Mouse (Mus musculus): ENCODE results near the gene Ddx4. TPM values are rescaled to one million over a fixed set of nuclear protein-coding genes. Genes with fewer than 3 reads are reported as not detected.

Ddx4 gene
- total RNA-seq, 2 experiments from 2014 or later: 2.2 to 2.4 TPM

DNA sequence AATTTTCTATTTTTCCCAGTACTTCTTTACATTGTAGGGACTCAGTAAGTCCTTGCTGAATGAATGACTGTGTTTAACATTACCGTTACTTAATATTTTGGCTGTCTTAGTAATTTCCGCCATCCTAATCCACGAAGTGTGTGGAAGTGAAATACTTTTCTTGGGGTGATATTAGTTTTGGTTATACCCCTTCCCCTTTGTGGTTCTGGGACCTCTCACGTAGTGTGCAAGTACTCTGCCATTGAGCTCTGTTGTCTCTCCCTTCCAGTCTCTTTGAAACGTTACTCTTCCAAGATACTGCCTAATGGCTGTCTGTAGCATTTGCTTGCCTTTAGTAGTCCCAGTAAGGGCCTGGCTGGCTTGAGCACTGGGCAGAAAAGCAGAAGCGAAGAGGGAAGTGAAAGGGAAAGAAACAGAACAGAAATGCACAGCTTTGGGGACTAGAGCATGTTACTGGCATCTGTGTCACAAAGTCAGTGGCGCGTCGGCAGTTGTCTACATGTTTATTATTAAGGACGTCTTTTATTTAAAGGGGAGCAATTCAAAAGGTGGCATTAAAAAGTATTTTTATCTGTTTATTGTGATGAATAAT, 14.3 kb upstream of the Ddx4 start:
- Histone ChIP-seq H3K27ac (no peak overlapping the region), H3K4me3 (no peak overlapping the region)
- DNase-seq (ENCODE audit: extremely low spot score in 1 of 2, low spot score in 2 of 2): no peak
- intact Hi-C loops (cut with DNase I): no loop called here
- TF ChIP-seq CTCF (IDR thresholded peaks at IDR 0.05): no peak

DNA sequence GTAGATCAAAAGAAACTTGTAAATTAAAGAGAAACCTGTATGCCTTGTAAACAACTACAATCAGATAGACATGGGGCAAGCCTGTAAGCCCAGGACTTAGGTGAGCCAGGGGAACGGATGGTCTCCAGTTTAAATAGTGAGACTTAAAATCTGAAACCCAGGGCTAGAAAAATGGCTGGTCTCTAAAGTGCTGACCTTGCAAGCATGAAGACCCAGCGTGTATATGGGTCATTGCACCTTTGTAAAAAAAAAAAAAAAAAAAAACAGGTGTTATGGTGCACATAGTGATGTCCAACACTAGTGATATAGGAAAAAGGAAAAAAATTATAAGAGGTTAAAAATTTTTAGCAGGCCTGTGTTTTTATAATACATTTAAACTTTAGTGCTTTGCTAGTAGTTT, 9.4 kb upstream of the Ddx4 start:
- intact Hi-C loops (cut with DNase I): loop anchor here (5.0 kb wide), 1 partner anchor 141 kb away; the partner anchor contains the start of gene Plpp1
- no peak for TF ChIP-seq CTCF (IDR thresholded peaks at IDR 0.05)
- DNase-seq (ENCODE audit: extremely low spot score in 1 of 2, low spot score in 2 of 2): no peak
- no peak overlapping the region for H3K27ac ChIP-seq
- peak overlapping the region; percentile 71 for H3K4me3 ChIP-seq

DNA sequence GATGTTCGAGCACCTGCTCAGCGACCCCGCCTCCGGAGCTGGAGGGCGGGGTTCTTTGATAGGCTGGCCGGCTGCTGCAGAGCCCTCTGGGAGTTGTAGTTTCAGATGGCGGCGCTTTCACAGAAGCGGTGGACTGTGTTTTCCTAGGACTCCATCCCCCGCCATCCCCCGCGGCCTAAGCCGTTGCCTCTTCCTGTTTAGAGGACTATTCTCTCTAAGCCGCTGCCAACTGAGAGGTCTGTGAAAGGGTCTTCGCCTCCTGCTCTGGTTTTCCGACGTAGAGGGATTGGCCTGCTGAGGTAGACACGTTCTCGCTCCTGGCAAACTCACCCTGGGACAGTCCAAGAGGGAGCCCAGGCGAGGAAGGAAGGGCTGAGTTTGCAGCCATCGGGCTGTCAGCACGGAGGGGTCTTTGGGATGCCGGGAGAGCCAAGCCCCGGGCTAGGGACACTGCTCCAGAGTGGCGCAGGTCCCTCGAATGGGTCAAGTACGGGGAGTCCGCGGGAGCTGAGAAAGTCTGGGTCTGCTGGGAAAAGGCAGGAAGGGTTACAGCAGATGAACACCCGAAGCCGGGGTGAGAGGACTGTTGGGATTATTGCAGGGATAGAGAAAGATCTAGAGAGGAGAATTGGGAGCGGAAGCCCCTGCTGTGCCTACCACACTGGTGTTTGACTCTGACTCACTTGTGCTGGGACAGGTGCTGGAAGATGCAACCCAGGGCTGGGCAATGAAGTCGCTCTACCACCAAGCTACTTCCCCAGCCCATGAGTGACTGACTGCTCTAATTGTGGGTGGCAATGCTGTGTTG, 8.5 kb upstream of the Ddx4 start, which contains the start of gene Slc38a9:
TSS of gene Slc38a9 (plus strand) at position 178 of the 808 bp plus-strand sequence.
- Histone ChIP-seq H3K27ac (peak within 1 kb of the TSS; percentile 88), H3K4me3 (peak within 1 kb of the TSS; percentile 71)
- intact Hi-C loops (cut with DNase I): loop anchor here (5.0 kb wide), 1 partner anchor 142 kb away; the partner anchor contains the start of gene Plpp1
- peak; percentile 90 to 91 for DNase-seq (ENCODE audit: extremely low spot score in 1 of 2, low spot score in 2 of 2)
- no peak for TF ChIP-seq CTCF (IDR thresholded peaks at IDR 0.05)

DNA sequence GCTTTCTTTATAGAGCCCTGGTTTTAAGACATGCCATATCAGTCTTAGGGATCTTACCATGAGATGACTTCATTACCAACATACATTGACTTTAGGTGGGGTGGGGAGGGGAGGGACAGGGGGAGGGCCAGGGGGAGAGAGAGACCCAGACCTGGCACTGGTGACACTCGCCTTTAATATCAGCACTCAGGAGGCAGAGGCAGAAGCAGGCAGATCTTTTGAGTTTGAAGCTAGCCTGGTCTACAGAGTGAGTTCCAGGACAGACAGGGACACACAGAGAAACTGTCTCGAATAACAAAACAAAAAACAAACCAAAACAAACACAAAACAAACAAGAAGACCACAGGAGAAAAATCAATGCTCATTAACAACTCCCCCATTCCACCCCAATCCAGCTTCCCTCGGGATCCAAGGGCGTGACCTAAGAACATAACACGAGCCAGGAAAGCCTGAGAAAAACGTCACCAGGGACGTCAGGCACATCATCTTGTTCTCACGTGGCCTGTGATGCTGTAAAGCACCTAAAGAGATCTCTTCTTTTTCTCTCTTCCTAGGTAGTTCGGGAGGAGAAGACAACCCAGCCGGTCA, 7.8 kb upstream of the Ddx4 start:
- Histone ChIP-seq H3K4me3 (peak overlapping the region; percentile 71), H3K27ac (peak overlapping the region; percentile 71)
- intact Hi-C loops (cut with DNase I): loop anchor here (5.0 kb wide), 1 partner anchor 142 kb away; the partner anchor contains the start of gene Plpp1
- DNase-seq (ENCODE audit: extremely low spot score in 1 of 2, low spot score in 2 of 2): no peak
- no peak for TF ChIP-seq CTCF (IDR thresholded peaks at IDR 0.05)

DNA sequence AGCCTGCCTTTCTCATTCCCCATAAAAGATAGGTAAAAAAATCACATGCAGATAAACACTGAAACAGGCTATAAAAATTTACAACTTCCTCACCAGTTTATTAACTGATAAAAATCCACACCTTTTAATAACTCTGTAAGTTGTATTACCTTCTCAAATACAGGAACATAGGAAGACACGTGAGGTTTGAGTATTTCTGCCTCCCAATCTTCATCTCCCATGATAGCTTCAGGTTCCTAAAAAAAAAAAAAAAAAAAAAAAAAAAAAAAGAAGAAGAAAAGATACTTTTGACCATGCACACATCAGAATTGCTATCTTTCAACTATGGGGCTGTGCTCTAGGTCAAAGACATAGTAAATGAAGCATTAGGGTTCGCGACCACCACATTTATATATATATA, 1.1 kb downstream of the Ddx4 start:
- TF ChIP-seq CTCF (IDR thresholded peaks at IDR 0.05): no peak
- H3K4me3 ChIP-seq: no peak overlapping the region
- no peak overlapping the region for H3K27ac ChIP-seq
- intact Hi-C loops (cut with DNase I): no loop called here
- no peak for DNase-seq (ENCODE audit: extremely low spot score in 1 of 2, low spot score in 2 of 2)

DNA sequence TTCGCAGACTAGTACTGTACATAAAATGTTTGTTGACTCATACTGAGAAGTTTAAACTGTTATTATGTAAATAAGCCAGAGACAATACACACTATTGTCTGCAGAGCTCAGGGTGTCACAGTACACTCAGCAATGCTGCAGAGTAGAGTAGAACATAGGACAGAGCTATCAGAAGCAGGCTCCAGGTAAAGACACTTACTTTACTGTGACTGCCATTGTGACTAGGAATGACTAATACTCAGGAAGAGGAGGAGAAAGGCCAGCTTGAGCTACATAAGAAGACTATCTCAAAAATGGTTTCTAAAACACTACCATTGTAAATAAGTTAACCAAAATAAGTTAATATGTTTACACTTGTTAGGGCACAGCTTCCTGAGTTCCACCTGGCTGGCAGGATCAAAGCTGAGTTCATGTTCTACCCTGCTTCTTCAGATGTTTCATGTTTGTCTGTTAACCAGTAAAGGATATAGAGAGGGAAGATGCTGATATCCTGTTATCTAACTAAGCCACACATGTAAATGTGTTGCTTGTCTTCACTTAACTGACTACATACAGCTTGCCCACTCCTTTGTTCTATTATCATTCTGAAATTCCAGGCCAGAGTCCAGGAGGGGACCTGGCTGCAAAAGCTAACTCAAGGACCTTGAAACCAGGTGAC, 6.6 kb downstream of the Ddx4 start:
- intact Hi-C loops (cut with DNase I): no loop called here

DNA sequence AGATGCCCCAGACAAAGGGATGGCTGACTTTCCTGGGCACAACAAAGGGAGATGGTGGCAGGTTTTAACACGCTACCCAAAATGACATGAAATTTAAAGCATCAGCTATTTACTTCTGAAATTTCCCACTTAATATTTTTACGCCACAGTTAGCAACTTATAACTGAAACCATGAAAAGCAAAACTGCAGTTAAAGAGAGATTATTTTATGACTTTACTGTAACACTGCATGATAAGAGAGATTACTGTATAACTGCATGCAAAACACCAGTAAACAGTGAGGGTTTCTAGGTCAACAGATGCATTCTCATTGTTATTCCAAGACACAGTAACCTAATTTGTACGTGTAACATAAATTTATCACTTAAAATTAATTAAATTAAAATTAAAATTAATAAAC, 7.3 kb downstream of the Ddx4 start:
- no peak for DNase-seq (ENCODE audit: extremely low spot score in 1 of 2, low spot score in 2 of 2)
- Histone ChIP-seq H3K4me3 (no peak overlapping the region), H3K27ac (no peak overlapping the region)
- intact Hi-C loops (cut with DNase I): no loop called here
- no peak for TF ChIP-seq CTCF (IDR thresholded peaks at IDR 0.05)

More for the DNA sequence above, 6.6 kb downstream of the Ddx4 start:
- Histone ChIP-seq H3K4me3 (no peak overlapping the region), H3K27ac (no peak overlapping the region)
- no peak for DNase-seq (ENCODE audit: extremely low spot score in 1 of 2, low spot score in 2 of 2)
- TF ChIP-seq CTCF (IDR thresholded peaks at IDR 0.05): no peak

DNA sequence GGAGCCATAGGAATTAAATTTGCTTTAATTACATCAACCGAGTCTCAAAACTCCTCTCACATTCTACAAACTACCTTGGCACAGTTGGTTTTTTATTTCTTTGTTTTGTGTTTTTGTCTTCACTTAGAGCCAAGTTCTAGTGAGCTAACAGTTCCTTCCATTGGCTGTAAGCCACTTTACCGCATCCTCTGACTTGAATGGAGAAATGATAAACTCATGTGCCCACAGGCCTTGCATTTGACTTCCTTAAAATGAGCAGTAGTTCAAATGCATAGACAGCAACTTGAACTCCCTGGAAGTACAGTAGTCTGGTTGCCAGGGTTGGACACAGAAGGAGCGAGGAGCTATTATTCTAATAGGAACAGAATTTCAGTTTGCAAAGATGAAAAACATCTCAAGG, 9.4 kb downstream of the Ddx4 start:
- H3K27ac ChIP-seq: no peak overlapping the region
- intact Hi-C loops (cut with DNase I): no loop called here
- DNase-seq (ENCODE audit: extremely low spot score in 1 of 2, low spot score in 2 of 2): no peak
- no peak overlapping the region for H3K4me3 ChIP-seq
- TF ChIP-seq CTCF (IDR thresholded peaks at IDR 0.05): no peak

DNA sequence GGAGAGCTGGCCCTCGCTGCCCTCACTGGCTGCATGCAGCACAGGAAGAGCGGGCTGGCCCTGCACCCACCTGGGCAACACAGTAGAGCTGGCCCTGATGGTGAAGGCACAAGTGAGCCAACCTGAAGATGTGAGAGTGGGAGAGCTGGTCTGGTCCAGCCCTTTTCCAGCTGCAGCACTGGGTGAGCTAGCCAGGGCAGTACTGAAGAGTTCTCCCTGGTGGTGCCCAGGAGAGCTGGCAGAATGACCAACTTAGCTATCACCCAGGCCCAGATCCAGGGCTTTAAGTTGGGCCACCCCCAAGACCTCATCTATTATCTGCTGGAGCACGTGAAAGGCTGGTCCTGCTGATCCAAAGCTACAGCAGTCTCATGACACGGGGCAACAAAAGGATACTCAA, 13.2 kb downstream of the Ddx4 start:
- Histone ChIP-seq H3K27ac (no peak overlapping the region), H3K4me3 (no peak overlapping the region)
- DNase-seq (ENCODE audit: extremely low spot score in 1 of 2, low spot score in 2 of 2): no peak
- TF ChIP-seq CTCF (IDR thresholded peaks at IDR 0.05): no peak
- intact Hi-C loops (cut with DNase I): no loop called here

DNA sequence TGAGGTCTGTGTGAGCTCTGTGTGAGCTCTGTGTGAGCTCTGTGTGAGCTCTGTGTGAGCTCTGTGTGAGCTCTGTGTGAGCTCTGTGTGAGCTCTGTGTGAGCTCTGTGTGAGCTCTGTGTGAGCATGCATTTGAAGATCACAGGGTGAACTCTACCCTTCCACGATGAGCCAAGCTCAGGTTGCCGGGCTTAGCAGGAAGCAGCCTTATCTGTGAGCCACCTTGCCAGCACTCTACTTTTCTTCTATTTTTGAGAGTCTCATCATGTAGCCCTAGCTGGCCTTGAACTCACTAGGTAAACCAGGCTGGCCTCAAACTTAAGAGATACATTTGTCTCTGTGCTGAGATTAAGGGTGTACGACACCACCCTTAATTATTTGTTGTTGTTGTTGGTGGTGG, 15.8 kb downstream of the Ddx4 start:
- no peak for DNase-seq (ENCODE audit: extremely low spot score in 1 of 2, low spot score in 2 of 2)
- intact Hi-C loops (cut with DNase I): no loop called here
- Histone ChIP-seq H3K27ac (no peak overlapping the region), H3K4me3 (no peak overlapping the region)
- no peak for TF ChIP-seq CTCF (IDR thresholded peaks at IDR 0.05)

DNA sequence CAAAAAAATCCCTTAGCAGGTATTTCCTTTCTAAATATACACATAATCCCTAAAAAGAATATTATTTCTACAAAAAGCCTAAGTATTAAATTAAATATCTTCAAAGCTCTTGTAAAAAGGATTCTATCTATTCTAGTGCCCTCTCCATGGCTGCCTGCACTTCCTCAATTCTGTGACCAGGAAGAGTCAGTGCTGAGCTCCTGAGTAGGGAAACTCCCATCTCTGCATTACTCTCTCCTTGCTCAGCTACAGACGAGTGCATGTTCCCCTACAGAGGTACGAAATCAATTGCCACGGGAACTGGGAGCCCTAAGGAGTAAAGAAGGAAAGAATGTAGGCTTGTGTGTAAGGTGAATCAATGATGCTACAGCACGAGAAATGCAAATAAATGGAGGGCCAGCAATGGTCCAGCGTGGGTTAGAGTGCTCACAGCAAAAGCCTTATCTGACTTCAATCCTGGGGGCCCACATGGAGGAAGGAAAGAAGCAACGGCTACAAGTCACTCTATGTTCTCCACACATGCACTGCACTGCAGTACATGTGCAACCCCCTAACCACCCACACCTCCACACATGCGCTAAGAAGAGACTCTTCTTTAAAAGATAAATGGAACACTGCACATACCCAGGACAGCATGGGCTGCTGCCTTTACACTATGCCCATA, 17.0 kb downstream of the Ddx4 start:
- H3K4me3 ChIP-seq: no peak overlapping the region
- TF ChIP-seq CTCF (IDR thresholded peaks at IDR 0.05): no peak
- no peak overlapping the region for H3K27ac ChIP-seq
- DNase-seq (ENCODE audit: extremely low spot score in 1 of 2, low spot score in 2 of 2): no peak
- intact Hi-C loops (cut with DNase I): no loop called here

Measured in left cerebral cortex, adult 2 months (tissue).